Mouse (Mus musculus) liver, embryonic 11.5 days (tissue): ENCODE results near the gene Cstf3. TPM values are rescaled to one million over a fixed set of nuclear protein-coding genes. Genes with fewer than 3 reads are reported as not detected.

Experiments
- ATAC-seq: fragments of 200-750 bp; cut with Nextera tagmentation; replicated peaks from 2 replicates; pipeline ENCODE4 v1.8.0; 2017; ENCODE audit warnings: moderate number of reproducible peaks, mild to moderate bottlenecking, moderate TSS enrichment, moderate library complexity; ENCODE audit not compliant: low FRiP score
- DNase-seq: peaks from one replicate; pipeline ENCODE4 v3.0.0-alpha.2; 2017; ENCODE audit warnings: low spot score
- H3K27ac ChIP-seq: fragments of 300-500 bp; sonication (generic); 2 replicates; pipeline ENCODE4 v1.5.1; 2014; ENCODE audit warnings: mild to moderate bottlenecking, low read depth, low read length, control low read depth
- H3K27me3 ChIP-seq: fragments of 300-500 bp; sonication (generic); replicated peaks from 2 replicates; pipeline ENCODE4 v1.6.1; 2014; ENCODE audit warnings: low read length, mixed read lengths; ENCODE audit not compliant: control insufficient read depth, insufficient read depth
- H3K36me3 ChIP-seq: fragments of 300-500 bp; sonication (generic); 2 replicates; pipeline ENCODE4 v1.6.1; 2014; ENCODE audit warnings: mild to moderate bottlenecking, low read length, moderate library complexity, mixed read lengths; ENCODE audit not compliant: control insufficient read depth, insufficient read depth
- H3K4me1 ChIP-seq: fragments of 300-500 bp; sonication (generic); replicated peaks from 2 replicates; pipeline ENCODE4 v1.6.1; 2014; ENCODE audit warnings: low read length, mixed read lengths; ENCODE audit not compliant: control insufficient read depth, insufficient read depth
- H3K4me2 ChIP-seq: fragments of 300-500 bp; sonication (generic); 2 replicates; pipeline ENCODE4 v1.6.1; 2014; ENCODE audit warnings: mild to moderate bottlenecking, control low read depth, moderate library complexity
- H3K4me3 ChIP-seq: fragments of 300-500 bp; sonication (generic); 2 replicates; pipeline ENCODE4 v1.5.1; 2014; ENCODE audit warnings: low read depth, low read length, control low read depth
- H3K9ac ChIP-seq: fragments of 300-500 bp; sonication (generic); 2 replicates; pipeline ENCODE4 v1.6.1; 2014; ENCODE audit warnings: low read depth, low read length, control low read depth
- H3K9me3 ChIP-seq: fragments of 300-500 bp; sonication (generic); 2 replicates; pipeline ENCODE4 v1.6.1; 2016; ENCODE audit warnings: low read length, inconsistent platforms, mixed read lengths; ENCODE audit not compliant: control insufficient read depth
- WGBS: fragments of 180-500 bp; shearing (Covaris S2); extraction: QIAGEN DNeasy Blood & Tissue Kit; methylation state at CpG from one replicate; pipeline ENCODE4 v1.1.7; 2014; 5-methylcytosine and 5-hydroxymethylcytosine counted together
- polyA plus RNA-seq: library from polyadenylated mRNA; unstranded; fragments of >200 nt; fragmentation: Nextera tagmentation; extraction: Ambion mirVana; gene quantifications from 2 replicates; pipeline ENCODE4 v1.2.1, GENCODE M21; 2014

Cstf3 gene
- polyA plus RNA-seq, 1 experiment from 2014 or later: 57.7 TPM

- H3K9me3 ChIP-seq: no peaks in the 10 kb centered on the region
- 82% methylated on average over 4 of the region's 4 CpGs for WGBS
- H3K36me3 ChIP-seq: no peaks in the 10 kb centered on the region; the same call in 1 of the 2 replicates
- no peak for ATAC-seq
- no peaks in the 10 kb centered on the region for H3K4me1 ChIP-seq
- no peak overlapping the region for H3K27ac ChIP-seq
- H3K9ac ChIP-seq: no peak overlapping the region
- no peak for DNase-seq
- no peak overlapping the region for H3K4me3 ChIP-seq
- H3K4me2 ChIP-seq: no peak overlapping the region
- H3K27me3 ChIP-seq: no peaks in the 10 kb centered on the region
These were observed 25.8 kb downstream of the Cstf3 start for GRCm38 (mm10) chr2:104615985-104616711.

- H3K4me2 ChIP-seq: no peak overlapping the region
- H3K36me3 ChIP-seq: peaks cover 19% of the 10 kb centered on the region
- DNase-seq (no peak), ATAC-seq (no peak)
- no peaks in the 10 kb centered on the region for H3K27me3 ChIP-seq
- no peaks in the 10 kb centered on the region for H3K4me1 ChIP-seq
- no peak overlapping the region for H3K9ac ChIP-seq
- no peak overlapping the region for H3K27ac ChIP-seq
- no peaks in the 10 kb centered on the region for H3K9me3 ChIP-seq
- WGBS: 93% methylated on average over 1 of the region's 1 CpGs
- no peak overlapping the region for H3K4me3 ChIP-seq
These were observed 68.3 kb downstream of the Cstf3 start for GRCm38 (mm10) chr2:104658659-104659058.

GRCm38 (mm10) chr2:104663372-104664100 lies 73.2 kb downstream of the Cstf3 start:
- WGBS: 79% methylated on average over 8 of the region's 8 CpGs
- H3K4me1 ChIP-seq: no peaks in the 10 kb centered on the region
- peaks cover 17% of the 10 kb centered on the region for H3K36me3 ChIP-seq

GRCm38 (mm10) chr2:104669122-104669804 lies 78.9 kb downstream of the Cstf3 start:
- H3K9me3 ChIP-seq: no peaks in the 10 kb centered on the region
- WGBS: 75% methylated on average over 6 of the region's 6 CpGs
- no peak overlapping the region for H3K4me3 ChIP-seq

More at GRCm38 (mm10) chr2:104663372-104664100, 73.2 kb downstream of the Cstf3 start:
- Histone ChIP-seq H3K9me3 (no peaks in the 10 kb centered on the region), H3K4me2 (no peak overlapping the region), H3K27ac (0 out of 2 replicates have a peak overlapping the region, but pooled peaks have one; percentile 9), H3K27me3 (no peaks in the 10 kb centered on the region), H3K9ac (no peak overlapping the region), H3K4me3 (no peak overlapping the region)
- DNase-seq (no peak), ATAC-seq (peak; percentile 51; the same call in 1 of the 2 replicates)

GRCm38 (mm10) chr2:104671724-104672123 lies 81.4 kb downstream of the Cstf3 start:
- H3K27me3 ChIP-seq: no peaks in the 10 kb centered on the region
- H3K36me3 ChIP-seq: no peaks in the 10 kb centered on the region
- H3K9me3 ChIP-seq: no peaks in the 10 kb centered on the region
- ATAC-seq: no peak
- no peaks in the 10 kb centered on the region for H3K4me1 ChIP-seq
- no peak for DNase-seq
- H3K9ac ChIP-seq: no peak overlapping the region
- no peak overlapping the region for H3K4me3 ChIP-seq
- no peak overlapping the region for H3K4me2 ChIP-seq
- H3K27ac ChIP-seq: no peak overlapping the region

More at GRCm38 (mm10) chr2:104669122-104669804, 78.9 kb downstream of the Cstf3 start:
- Histone ChIP-seq H3K27ac (no peak overlapping the region), H3K4me2 (no peak overlapping the region), H3K36me3 (peaks cover 9% of the 10 kb centered on the region), H3K27me3 (no peaks in the 10 kb centered on the region), H3K9ac (no peak overlapping the region), H3K4me1 (no peaks in the 10 kb centered on the region)
- DNase-seq (no peak), ATAC-seq (no peak)

- no peaks in the 10 kb centered on the region for H3K9me3 ChIP-seq
- no peak for ATAC-seq
- H3K27me3 ChIP-seq: no peaks in the 10 kb centered on the region
- H3K27ac ChIP-seq: no peak overlapping the region
- no peak overlapping the region for H3K4me3 ChIP-seq
- H3K36me3 ChIP-seq: no peaks in the 10 kb centered on the region
- H3K9ac ChIP-seq: no peak overlapping the region
- DNase-seq: no peak
- no peak overlapping the region for H3K4me2 ChIP-seq
- no peaks in the 10 kb centered on the region for H3K4me1 ChIP-seq
- WGBS: 78% methylated on average over 3 of the region's 3 CpGs
These were observed 87.0 kb downstream of the Cstf3 start for GRCm38 (mm10) chr2:104677326-104677725.

- no peaks in the 10 kb centered on the region for H3K9me3 ChIP-seq
- no peak overlapping the region for H3K4me2 ChIP-seq
- DNase-seq: no peak
- no peak for ATAC-seq
- no peak overlapping the region for H3K27ac ChIP-seq
- 78% methylated on average over 4 of the region's 4 CpGs for WGBS
- H3K4me1 ChIP-seq: no peaks in the 10 kb centered on the region; the same call in 1 of the 2 replicates
- no peak overlapping the region for H3K9ac ChIP-seq
- no peaks in the 10 kb centered on the region for H3K27me3 ChIP-seq
- H3K36me3 ChIP-seq: peaks cover 5% of the 10 kb centered on the region; the same call in 1 of the 2 replicates
- H3K4me3 ChIP-seq: no peak overlapping the region
These were observed 94.4 kb downstream of the Cstf3 start for GRCm38 (mm10) chr2:104684771-104685170.

GRCm38 (mm10) chr2:104685418-104685817 lies 95.1 kb downstream of the Cstf3 start:
- ATAC-seq: peak; percentile 75
- peak; percentile 73 for DNase-seq
- Histone ChIP-seq H3K36me3 (peaks cover 5% of the 10 kb centered on the region; the same call in 1 of the 2 replicates), H3K27me3 (no peaks in the 10 kb centered on the region), H3K4me2 (no peak overlapping the region), H3K9me3 (no peaks in the 10 kb centered on the region), H3K27ac (no peak overlapping the region), H3K4me3 (no peak overlapping the region), H3K4me1 (no peaks in the 10 kb centered on the region; the same call in 1 of the 2 replicates), H3K9ac (no peak overlapping the region)
- 6% methylated on average over 13 of the region's 13 CpGs for WGBS
